In genomic region chr4:138444941-138445340, GRCm38 (mm10) we compare ENCODE assay signal across 22 mouse cellular contexts. TPM values are rescaled to one million over a fixed set of nuclear protein-coding genes. Genes with fewer than 3 reads are reported as not detected.
DNase-seq lines count a peak whose midpoint lies in the region; ATAC-seq and TF ChIP-seq lines count a peak whose summit lies in the region.
"Had no signal": no experiment of that assay in that cellular context is flagged by ENCODE, and none has a peak within 500 bp of the region (broad histone marks: within the 10 kb centered on the region; RNA-seq: fewer than 3 reads in every experiment).

No protein-coding gene starts in this region.

- peaks cover 28% of the 10 kb centered on the region for H3K27me3 ChIP-seq in midbrain, embryonic 10.5 days (ENCODE audit: low read depth, poor library complexity, severe bottlenecking)
- H3K27me3 ChIP-seq in midbrain, embryonic 13.5 days = peaks cover 6% of the 10 kb centered on the region; the same call in 1 of the 2 replicates
- H3K27me3 ChIP-seq in E14TG2a.4 (ENCODE audit: insufficient read depth, low read length) = no peaks in the 10 kb centered on the region
- H3K27me3 ChIP-seq in limb, embryonic 10.5 days (ENCODE audit: low read depth, poor library complexity, severe bottlenecking) = peaks cover 61% of the 10 kb centered on the region
- H3K27me3 ChIP-seq in thymus, adult 2 months (ENCODE audit: control insufficient read depth, insufficient read depth, low read length) = no peaks in the 10 kb centered on the region; the same call in 1 of the 2 replicates
- H3K27me3 ChIP-seq: Patski had no signal

- no peak overlapping the region for H3K9ac ChIP-seq in midbrain, embryonic 13.5 days (replicated peaks)
- H3K9ac ChIP-seq: embryonic facial prominence, embryonic 13.5 days; forebrain, embryonic 13.5 days; forebrain, postnatal 0 days; heart, embryonic 15.5 days; hindbrain, embryonic 14.5 days had no signal

- H3K4me2 ChIP-seq in midbrain, embryonic 13.5 days (replicated peaks) = no peak overlapping the region
- H3K4me2 ChIP-seq: embryonic facial prominence, embryonic 13.5 days; forebrain, embryonic 13.5 days; heart, embryonic 11.5 days; heart, embryonic 15.5 days; hindbrain, embryonic 14.5 days had no signal

- H3K9me3 ChIP-seq in midbrain, embryonic 10.5 days (replicated peaks) = no peaks in the 10 kb centered on the region
- no peaks in the 10 kb centered on the region for H3K9me3 ChIP-seq in midbrain, embryonic 13.5 days
- no peaks in the 10 kb centered on the region for H3K9me3 ChIP-seq in E14TG2a.4 (ENCODE audit: low read length)
- H3K9me3 ChIP-seq in limb, embryonic 10.5 days (replicated peaks) = no peaks in the 10 kb centered on the region
- H3K9me3 ChIP-seq: embryonic facial prominence, embryonic 13.5 days; forebrain, embryonic 13.5 days; heart, embryonic 15.5 days had no signal

- TF ChIP-seq CTCF in E14TG2a.4 (conservative IDR thresholded peaks at IDR 0.05; ENCODE audit: low read length) = no peak
- no peak for TF ChIP-seq CTCF in thymus, adult 2 months (IDR thresholded peaks at IDR 0.05; ENCODE audit: borderline replicate concordance, control insufficient read depth, extremely low read depth, insufficient read depth, low read length, poor library complexity)

- TF ChIP-seq POLR2A in thymus, adult 2 months (IDR thresholded peaks at IDR 0.05; ENCODE audit: control insufficient read depth, extremely low read depth, insufficient read depth, low read length, poor library complexity) = no peak

- no peak for ATAC-seq in midbrain, embryonic 13.5 days
- ATAC-seq: forebrain, embryonic 13.5 days; forebrain, postnatal 0 days; Patski had no signal

- 0 out of 2 replicates have a peak overlapping the region, but pooled peaks have one; percentile 7 for H3K27ac ChIP-seq in midbrain, embryonic 10.5 days (replicated peaks)
- no peak overlapping the region for H3K27ac ChIP-seq in midbrain, embryonic 13.5 days
- no peak overlapping the region for H3K27ac ChIP-seq in limb, embryonic 10.5 days
- no peak overlapping the region for H3K27ac ChIP-seq in thymus, adult 2 months (ENCODE audit: control insufficient read depth, insufficient read depth, low read length)
- H3K27ac ChIP-seq: embryonic facial prominence, embryonic 13.5 days; forebrain, embryonic 13.5 days; heart, adult 2 months; heart, embryonic 15.5 days; hindbrain, embryonic 14.5 days had no signal

- WGBS in midbrain, embryonic 10.5 days = 9% methylated on average over 5 of the region's 5 CpGs
- 7% methylated on average over 5 of the region's 5 CpGs for WGBS in midbrain, embryonic 13.5 days
- WGBS in limb, embryonic 10.5 days = 21% methylated on average over 5 of the region's 5 CpGs
- 38% methylated on average over 5 of the region's 5 CpGs for WGBS in thymus, adult 2 months

- H3K36me3 ChIP-seq in midbrain, embryonic 10.5 days = peaks cover 21% of the 10 kb centered on the region
- peaks cover 27% of the 10 kb centered on the region for H3K36me3 ChIP-seq in midbrain, embryonic 13.5 days
- H3K36me3 ChIP-seq in E14TG2a.4 (ENCODE audit: insufficient read depth, low read length) = peaks cover 34% of the 10 kb centered on the region
- H3K36me3 ChIP-seq in limb, embryonic 10.5 days = peaks cover 26% of the 10 kb centered on the region
- peaks cover 8% of the 10 kb centered on the region for H3K36me3 ChIP-seq in thymus, adult 2 months (ENCODE audit: control insufficient read depth, insufficient read depth, low read length)

- no peak for DNase-seq in midbrain, embryonic 10.5 days (ENCODE audit: low spot score)
- peak; percentile 97 for DNase-seq in ES-CJ7 (ENCODE audit: low read depth, low spot score)
- peak; percentile 28 for DNase-seq in limb, embryonic 10.5 days (ENCODE audit: low spot score)
- no peak for DNase-seq in thymus, adult 2 months
- DNase-seq in left cerebral cortex, adult 11 months (ENCODE audit: low spot score) = no peak
- DNase-seq: adrenal gland, postnatal 10 days; cerebellum, adult 11 months; cerebellum, adult 8-10 months; cerebellum, postnatal 14 days; forebrain, postnatal 0 days; gastrocnemius, postnatal 14 days; heart, adult 2 months; heart, postnatal 14 days had no signal

- 0 out of 2 replicates have a peak overlapping the region, but pooled peaks have one; percentile 14 for H3K4me3 ChIP-seq in midbrain, embryonic 10.5 days
- no peak overlapping the region for H3K4me3 ChIP-seq in midbrain, embryonic 13.5 days (replicated peaks)
- peak overlapping the region; percentile 54 for H3K4me3 ChIP-seq in E14TG2a.4 (replicated peaks; ENCODE audit: low read length)
- no peak overlapping the region for H3K4me3 ChIP-seq in limb, embryonic 10.5 days
- no peak overlapping the region for H3K4me3 ChIP-seq in thymus, adult 2 months (ENCODE audit: control insufficient read depth, insufficient read depth, low read length)
- H3K4me3 ChIP-seq: embryonic facial prominence, embryonic 13.5 days; forebrain, embryonic 13.5 days; heart, adult 2 months; heart, embryonic 15.5 days had no signal

- H3K4me1 ChIP-seq in midbrain, embryonic 10.5 days = peaks cover 51% of the 10 kb centered on the region
- H3K4me1 ChIP-seq in midbrain, embryonic 13.5 days (replicated peaks) = peaks cover 37% of the 10 kb centered on the region
- peaks cover 100% of the 10 kb centered on the region for H3K4me1 ChIP-seq in E14TG2a.4 (replicated peaks; ENCODE audit: low read depth, low read length)
- peaks cover 17% of the 10 kb centered on the region for H3K4me1 ChIP-seq in limb, embryonic 10.5 days
- 0 out of 2 replicates have a peak, but pooled peaks cover 2% of the 10 kb centered on the region for H3K4me1 ChIP-seq in thymus, adult 2 months (replicated peaks; ENCODE audit: control insufficient read depth, insufficient read depth, low read length)

RNA-seq across cellular contexts. Expression of gene Camk2n1, which starts 9.2 kb away (rescaled TPM):
- 3.3 and 3.9 TPM in 2 replicates for polyA plus RNA-seq in midbrain, embryonic 10.5 days (2016; fragmentation: Nextera tagmentation; extraction: Ambion mirVana)
- polyA plus RNA-seq in midbrain, embryonic 13.5 days (2015; fragmentation: Nextera tagmentation; extraction: Ambion mirVana) = 13.0 and 13.4 TPM in 2 replicates
- 0.55 and 0.60 TPM in 2 replicates for polyA plus RNA-seq in limb, embryonic 10.5 days (2016; fragmentation: Nextera tagmentation; extraction: Ambion mirVana)
- 2.2 and 2.7 TPM in 2 replicates for polyA plus RNA-seq in thymus, adult 2 months (2012; rRNA removed)

RNA-seq across cellular contexts. Expression of gene Mul1, which starts 10.5 kb away (rescaled TPM):
- polyA plus RNA-seq in midbrain, embryonic 10.5 days (2016; fragmentation: Nextera tagmentation; extraction: Ambion mirVana) = 19.2 and 22.3 TPM in 2 replicates
- polyA plus RNA-seq in midbrain, embryonic 13.5 days (2015; fragmentation: Nextera tagmentation; extraction: Ambion mirVana) = 18.3 and 19.9 TPM in 2 replicates
- polyA plus RNA-seq in limb, embryonic 10.5 days (2016; fragmentation: Nextera tagmentation; extraction: Ambion mirVana) = 20.7 and 21.9 TPM in 2 replicates
- 16.6 and 16.9 TPM in 2 replicates for polyA plus RNA-seq in thymus, adult 2 months (2012; rRNA removed)

RNA-seq across cellular contexts. Expression of gene Fam43b, which starts 48.6 kb away (rescaled TPM):
- polyA plus RNA-seq in midbrain, embryonic 10.5 days (2016; fragmentation: Nextera tagmentation; extraction: Ambion mirVana) = 0.06 TPM in 1 of 2 replicates, not detected in the other
- polyA plus RNA-seq in midbrain, embryonic 13.5 days (2015; fragmentation: Nextera tagmentation; extraction: Ambion mirVana) = 1.1 and 1.3 TPM in 2 replicates
- not detected in 2 replicates for polyA plus RNA-seq in limb, embryonic 10.5 days (2016; fragmentation: Nextera tagmentation; extraction: Ambion mirVana)
- not detected in 2 replicates for polyA plus RNA-seq in thymus, adult 2 months (2012; rRNA removed)
- polyA plus RNA-seq: gonadal fat pad, adult 2 months; heart, adult 2 months; heart, embryonic 15.5 days; Patski had no signal

Comparison
In these comparisons a context has a peak if more than half of its experiments do, and no peak if none do; other contexts are left out.
1. H3K4me3 ChIP-seq: peak in midbrain, embryonic 10.5 days (single experiment) and E14TG2a.4 (single experiment); none in midbrain, embryonic 13.5 days (single experiment), limb, embryonic 10.5 days (single experiment) and thymus, adult 2 months (single experiment).
2. DNase-seq: peak in ES-CJ7 (single experiment) and limb, embryonic 10.5 days (single experiment); none in midbrain, embryonic 10.5 days (single experiment), thymus, adult 2 months (single experiment) and left cerebral cortex, adult 11 months (single experiment).